ENCODE assay signal across 8 mouse cellular contexts in genomic region chr16:24395100-24395499, GRCm38 (mm10). TPM values are rescaled to one million over a fixed set of nuclear protein-coding genes. Genes with fewer than 3 reads are reported as not detected.
DNase-seq lines count a peak whose midpoint lies in the region; ATAC-seq lines count a peak whose summit lies in the region.

No protein-coding gene starts in this region.

- H3K9me3 ChIP-seq in midbrain, embryonic 12.5 days = no peaks in the 10 kb centered on the region
- no peaks in the 10 kb centered on the region for H3K9me3 ChIP-seq in midbrain, embryonic 16.5 days (replicated peaks; ENCODE audit: control insufficient read depth, low read length, poor library complexity, severe bottlenecking)
- H3K9me3 ChIP-seq in kidney, embryonic 15.5 days (replicated peaks) = no peaks in the 10 kb centered on the region
- H3K9me3 ChIP-seq in stomach, embryonic 14.5 days (ENCODE audit: control insufficient read depth, low read depth, low read length) = no peaks in the 10 kb centered on the region

- H3K4me1 ChIP-seq in midbrain, embryonic 12.5 days = peaks cover 18% of the 10 kb centered on the region; the same call in 1 of the 2 replicates
- H3K4me1 ChIP-seq in midbrain, embryonic 16.5 days (ENCODE audit: control insufficient read depth, insufficient read depth, low read length) = peaks cover 5% of the 10 kb centered on the region; the same call in 1 of the 2 replicates
- H3K4me1 ChIP-seq in kidney, embryonic 15.5 days = peaks cover 65% of the 10 kb centered on the region
- H3K4me1 ChIP-seq in stomach, embryonic 14.5 days (ENCODE audit: control insufficient read depth, insufficient read depth, low read length) = peaks cover 37% of the 10 kb centered on the region

- H3K4me3 ChIP-seq in midbrain, embryonic 12.5 days = peak overlapping the region; percentile 93; the same call in 1 of the 2 replicates
- H3K4me3 ChIP-seq in midbrain, embryonic 16.5 days (ENCODE audit: low read depth, low read length) = no peak overlapping the region
- H3K4me3 ChIP-seq in kidney, embryonic 15.5 days (replicated peaks) = peak overlapping the region; percentile 83
- H3K4me3 ChIP-seq in stomach, embryonic 14.5 days (ENCODE audit: low read depth, low read length) = peak overlapping the region; percentile 92

- H3K4me2 ChIP-seq in midbrain, embryonic 12.5 days (replicated peaks) = peak overlapping the region; percentile 80
- H3K4me2 ChIP-seq in midbrain, embryonic 16.5 days (ENCODE audit: low read length) = no peak overlapping the region
- H3K4me2 ChIP-seq in kidney, embryonic 15.5 days = peak overlapping the region; percentile 72
- peak overlapping the region; percentile 69 for H3K4me2 ChIP-seq in stomach, embryonic 14.5 days (replicated peaks; ENCODE audit: low read depth, low read length)

- H3K9ac ChIP-seq in midbrain, embryonic 12.5 days (replicated peaks) = no peak overlapping the region
- H3K9ac ChIP-seq in midbrain, embryonic 16.5 days (ENCODE audit: low read depth, low read length) = no peak overlapping the region
- peak overlapping the region; percentile 90 for H3K9ac ChIP-seq in kidney, embryonic 15.5 days
- H3K9ac ChIP-seq in stomach, embryonic 14.5 days (replicated peaks; ENCODE audit: low read depth, low read length) = peak overlapping the region; percentile 95; the same call in 1 of the 2 replicates

- no peak overlapping the region for H3K27ac ChIP-seq in midbrain, embryonic 12.5 days (replicated peaks)
- no peak overlapping the region for H3K27ac ChIP-seq in midbrain, embryonic 16.5 days (ENCODE audit: low read length)
- H3K27ac ChIP-seq in kidney, embryonic 15.5 days = peak overlapping the region; percentile 99
- peak overlapping the region; percentile 99 for H3K27ac ChIP-seq in stomach, embryonic 14.5 days (ENCODE audit: low read length)

- no peaks in the 10 kb centered on the region for H3K36me3 ChIP-seq in midbrain, embryonic 12.5 days
- H3K36me3 ChIP-seq in midbrain, embryonic 16.5 days (ENCODE audit: control insufficient read depth, insufficient read depth, low read length) = no peaks in the 10 kb centered on the region
- no peaks in the 10 kb centered on the region for H3K36me3 ChIP-seq in kidney, embryonic 15.5 days
- H3K36me3 ChIP-seq in stomach, embryonic 14.5 days (ENCODE audit: control insufficient read depth, insufficient read depth, low read length) = no peaks in the 10 kb centered on the region

- no peak for ATAC-seq in midbrain, embryonic 12.5 days (ENCODE audit: low FRiP score, low read depth)
- ATAC-seq in midbrain, embryonic 16.5 days = no peak
- ATAC-seq in kidney, embryonic 15.5 days (replicated peaks; ENCODE audit: low FRiP score) = no peak
- ATAC-seq in stomach, embryonic 14.5 days (ENCODE audit: insufficient number of reproducible peaks, insufficient read depth, low FRiP score, low read depth) = no peak

- intact Hi-C loops in left cerebral cortex, postnatal 10 days (cut with DNase I) = no loop called here

- 84% methylated on average over 2 of the region's 2 CpGs for WGBS in midbrain, embryonic 12.5 days
- WGBS in midbrain, embryonic 16.5 days = 81% methylated on average over 2 of the region's 2 CpGs
- 70% methylated on average over 2 of the region's 2 CpGs for WGBS in kidney, embryonic 15.5 days
- 69% methylated on average over 2 of the region's 2 CpGs for WGBS in stomach, embryonic 14.5 days

- DNase-seq in adrenal gland, adult 8-10 months = peak; percentile 26
- no peak for DNase-seq in adrenal gland, postnatal 25 days
- DNase-seq in left cerebral cortex, adult 18-20 months (ENCODE audit: low spot score in 2 of 2) = no peak
- no peak for DNase-seq in left cerebral cortex, postnatal 10 days (ENCODE audit: extremely low spot score in 1 of 2, low spot score in 2 of 2)

- peaks cover 18% of the 10 kb centered on the region; the same call in 1 of the 2 replicates for H3K27me3 ChIP-seq in midbrain, embryonic 12.5 days
- no peaks in the 10 kb centered on the region; the same call in 1 of the 2 replicates for H3K27me3 ChIP-seq in midbrain, embryonic 16.5 days (ENCODE audit: control insufficient read depth, insufficient read depth, low read depth, low read length)
- H3K27me3 ChIP-seq in kidney, embryonic 15.5 days = no peaks in the 10 kb centered on the region
- H3K27me3 ChIP-seq in stomach, embryonic 14.5 days (ENCODE audit: control insufficient read depth, insufficient read depth, low read length) = no peaks in the 10 kb centered on the region

RNA-seq across cellular contexts. Expression of gene Lpp, which starts 1.8 kb away (rescaled TPM):
- total RNA-seq in adrenal gland, adult 8-10 months (2022) = 10 to 100 TPM; 54.0 to 80.8 (median 65.0) TPM
- 81.9 and 103 TPM in 2 replicates for total RNA-seq in adrenal gland, postnatal 25 days (2021)
- polyA plus RNA-seq in midbrain, embryonic 12.5 days (2016; fragmentation: Nextera tagmentation; extraction: Ambion mirVana) = 18.8 and 20.7 TPM in 2 replicates
- 10.3 and 10.7 TPM in 2 replicates for polyA plus RNA-seq in midbrain, embryonic 16.5 days (2015; fragmentation: Nextera tagmentation; extraction: Ambion mirVana)
- 50.8 and 58.6 TPM in 2 replicates for polyA plus RNA-seq in kidney, embryonic 15.5 days (2015; fragmentation: Nextera tagmentation; extraction: Ambion mirVana)
- 105 and 107 TPM in 2 replicates for polyA plus RNA-seq in stomach, embryonic 14.5 days (2014; fragmentation: Nextera tagmentation; extraction: Ambion mirVana)
- total RNA-seq in left cerebral cortex, adult 18-20 months (2021) = 1 to 10 TPM; 5.0 to 6.2 TPM
- total RNA-seq in left cerebral cortex, postnatal 10 days (2021) = 1 to 10 TPM; 8.8 to 9.8 TPM

Comparison
In these comparisons a context has a peak if more than half of its experiments do, and no peak if none do; other contexts are left out.
1. H3K27ac ChIP-seq: peak in kidney, embryonic 15.5 days (single experiment) and stomach, embryonic 14.5 days (single experiment); none in midbrain, embryonic 12.5 days (single experiment) and midbrain, embryonic 16.5 days (single experiment).
2. H3K9ac ChIP-seq: peak in kidney, embryonic 15.5 days (single experiment) and stomach, embryonic 14.5 days (single experiment); none in midbrain, embryonic 12.5 days (single experiment) and midbrain, embryonic 16.5 days (single experiment).